Mouse (Mus musculus): ENCODE data around the gene Gm10647.
"Not testable (repeated sequence)": the region's sequence is repeated elsewhere in the genome, so short reads cannot be mapped to it uniquely, and the experiment has no call there.

The Gm10647 gene

DNA sequence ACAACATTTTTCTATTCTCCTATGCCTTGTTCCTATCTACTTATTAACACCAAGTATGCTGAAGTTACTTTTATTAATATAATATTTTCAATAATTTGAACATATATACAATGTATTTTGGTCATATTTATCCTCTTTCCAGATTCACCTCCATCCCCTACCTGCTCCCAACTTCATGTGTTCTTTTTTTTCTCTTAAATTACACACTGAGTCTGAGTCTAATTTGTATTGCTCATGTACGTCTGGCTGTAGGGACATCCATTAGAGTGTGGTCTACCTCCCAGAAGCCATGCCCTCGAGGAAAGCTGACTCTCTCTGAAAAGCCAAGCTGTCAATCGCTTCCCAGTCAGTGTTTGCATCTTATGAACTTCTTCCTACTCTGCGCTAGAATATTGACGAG, at the start of gene Gm10647:
Gene Gm10647 (plus strand): TSS at position 301 of the 400 bp plus-strand sequence.
- DNase-seq = no peak

DNA sequence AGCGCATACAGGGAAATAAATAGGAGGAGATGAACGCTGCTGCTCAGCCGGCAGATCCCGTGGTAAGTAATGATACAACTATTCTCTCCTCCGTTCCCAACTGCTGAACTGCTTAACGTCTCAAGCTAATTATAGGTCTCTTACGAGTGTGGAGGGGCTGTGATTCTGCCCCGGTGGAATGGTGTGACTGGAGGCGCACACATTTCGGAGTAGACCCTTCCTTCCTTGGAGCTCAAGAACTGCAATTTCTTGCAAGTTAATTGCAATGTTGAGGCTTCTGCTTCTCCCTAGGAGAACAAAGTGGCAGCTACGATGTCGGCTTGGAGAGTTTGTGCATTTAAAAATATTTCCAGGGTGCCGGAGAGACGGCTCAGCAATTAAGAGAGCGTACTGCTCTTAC, 48.4 kb upstream of the Gm10647 start:
- DNase-seq = no peak

DNA sequence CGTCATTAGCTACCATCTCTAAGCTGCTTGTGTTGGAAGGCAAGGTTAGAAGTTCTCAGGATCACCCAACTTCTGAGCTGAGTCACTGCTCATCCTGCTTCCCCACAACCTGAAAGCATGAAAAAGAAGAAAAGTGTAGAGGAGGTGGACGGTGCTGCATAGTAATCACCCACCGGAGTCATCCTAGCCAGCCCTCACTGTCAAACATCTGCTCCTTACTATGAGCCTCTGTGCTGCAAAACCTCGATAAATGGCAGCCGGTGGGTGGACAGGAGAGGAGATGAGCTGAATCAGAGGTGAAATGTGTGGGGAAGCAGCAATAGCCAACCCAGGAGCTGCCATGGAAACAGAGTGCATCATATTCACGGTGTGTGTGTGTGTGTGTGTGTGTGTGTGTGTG, 44.0 kb upstream of the Gm10647 start:
- DNase-seq = no peak

GRCm38 (mm10) chr9:66760991-66761390, 35.8 kb upstream of the Gm10647 start:
- no peak for DNase-seq

GRCm38 (mm10) chr9:66768721-66769120, 28.1 kb upstream of the Gm10647 start:
- no peak for DNase-seq

GRCm38 (mm10) chr9:66769275-66769674, 27.6 kb upstream of the Gm10647 start:
- DNase-seq = no peak

DNA sequence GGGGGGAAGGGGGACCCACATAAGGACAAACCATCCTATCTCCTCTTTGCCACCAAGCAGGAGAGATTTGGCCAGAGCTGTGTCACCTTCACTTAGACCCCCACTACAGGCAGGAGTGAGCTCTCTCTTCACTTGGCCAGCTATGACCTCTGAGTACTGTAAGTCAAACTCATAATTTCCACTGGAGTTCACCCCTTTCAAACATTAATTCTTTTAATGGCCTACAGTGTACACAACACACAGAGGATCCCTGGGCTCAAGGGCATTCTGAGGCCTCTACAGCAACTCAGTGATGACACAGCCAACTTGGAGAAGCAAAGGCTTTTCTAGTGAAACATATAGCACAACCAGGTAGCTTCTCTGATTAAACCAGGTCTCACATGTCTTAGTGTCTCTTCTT, 26.1 kb upstream of the Gm10647 start:
- no peak for DNase-seq

GRCm38 (mm10) chr9:66784552-66784951, 12.3 kb upstream of the Gm10647 start:
- DNase-seq = not testable (repeated sequence)

- DNase-seq = no peak
Measured at GRCm38 (mm10) chr9:66787821-66788220, 9.0 kb upstream of the Gm10647 start.

DNA sequence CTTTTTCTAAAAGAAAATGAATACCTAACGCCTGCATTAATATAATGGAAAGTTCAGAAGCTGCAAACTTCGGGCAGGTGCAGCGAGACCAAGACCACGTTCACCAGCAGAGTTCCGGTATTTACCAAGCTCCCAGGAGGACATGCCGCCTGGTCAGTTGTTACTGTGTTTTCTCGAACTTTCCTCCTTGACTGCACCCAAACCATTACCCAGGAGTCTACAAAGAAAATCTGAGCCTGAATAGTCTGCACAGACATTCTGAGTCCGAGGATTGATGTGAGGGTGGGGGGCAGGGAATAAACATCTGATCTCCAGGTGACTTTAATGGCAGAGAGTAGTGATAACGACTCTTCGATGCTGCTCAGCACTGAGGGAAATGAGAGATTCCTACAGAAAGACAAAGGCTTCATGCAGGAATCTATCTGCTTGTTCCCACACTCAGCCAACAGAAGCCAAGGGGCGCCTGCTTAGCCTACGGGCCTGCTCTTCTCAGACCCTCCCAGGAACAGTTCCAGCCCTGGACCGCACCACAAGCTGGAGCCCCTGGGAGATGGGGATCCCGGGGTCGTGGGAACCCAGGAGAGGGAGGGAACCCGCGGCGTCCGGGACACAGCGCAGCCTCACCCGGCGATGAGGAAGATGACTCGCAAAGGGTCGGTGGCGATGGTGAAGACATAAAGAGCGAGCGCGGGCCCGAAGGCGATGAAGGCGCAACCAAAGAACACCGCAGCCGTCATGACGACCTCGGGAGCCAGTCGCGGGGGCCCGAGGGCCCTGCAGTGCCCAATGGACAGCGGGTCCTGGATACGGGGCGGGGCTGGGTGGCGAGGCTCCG, 2.0 kb upstream of the Gm10647 start:
- DNase-seq = no peak

DNA sequence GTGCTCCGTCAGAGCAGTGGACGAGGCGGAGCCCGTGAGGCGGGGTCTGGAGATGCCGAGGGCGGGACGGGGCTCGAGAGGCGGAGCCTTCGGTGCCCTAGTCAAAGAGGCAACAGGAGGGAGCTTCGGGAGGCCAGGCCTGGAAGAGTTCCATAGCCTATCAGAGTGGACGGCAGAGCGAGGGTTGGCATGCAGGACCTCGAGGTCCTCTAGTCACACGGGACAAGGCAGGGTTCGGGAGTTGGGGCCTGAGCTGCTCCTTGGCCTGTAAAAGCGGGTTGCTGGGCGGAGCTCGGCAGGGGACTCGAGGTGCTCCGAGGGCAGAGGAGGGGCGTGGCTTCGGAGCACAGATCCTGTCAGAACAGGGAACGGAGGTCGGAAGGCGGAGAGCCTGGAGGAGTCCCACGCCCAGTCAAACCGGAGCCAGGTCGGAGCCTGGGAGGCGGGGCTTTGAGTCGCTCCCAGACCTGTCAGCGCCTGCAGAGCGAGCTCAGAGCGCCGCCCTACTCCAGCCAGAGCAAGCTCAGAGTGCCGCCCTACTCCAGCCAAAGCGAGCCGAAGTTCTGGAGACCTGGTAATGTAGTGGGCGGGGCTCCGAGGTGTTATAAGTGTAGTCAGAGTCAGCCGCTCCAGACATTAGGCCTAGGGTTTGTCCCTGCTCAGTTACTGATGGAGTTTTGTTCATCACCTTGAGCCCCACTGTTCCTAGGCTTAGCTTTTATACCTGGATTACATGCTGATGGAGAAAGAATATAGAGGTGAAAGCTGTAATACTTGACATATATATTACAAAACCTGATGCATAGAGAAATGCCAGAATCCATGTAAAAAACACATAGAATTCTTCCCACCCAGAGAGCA, 1.1 kb upstream of the Gm10647 start, which contains the start of gene Aph1b:
Gene Aph1b (minus strand): TSS at position 27 of the 861 bp plus-strand sequence.
- DNase-seq = peak; percentile 88 to 92

GRCm38 (mm10) chr9:66801947-66802346, 5.1 kb downstream of the Gm10647 start:
- no peak for DNase-seq

DNA sequence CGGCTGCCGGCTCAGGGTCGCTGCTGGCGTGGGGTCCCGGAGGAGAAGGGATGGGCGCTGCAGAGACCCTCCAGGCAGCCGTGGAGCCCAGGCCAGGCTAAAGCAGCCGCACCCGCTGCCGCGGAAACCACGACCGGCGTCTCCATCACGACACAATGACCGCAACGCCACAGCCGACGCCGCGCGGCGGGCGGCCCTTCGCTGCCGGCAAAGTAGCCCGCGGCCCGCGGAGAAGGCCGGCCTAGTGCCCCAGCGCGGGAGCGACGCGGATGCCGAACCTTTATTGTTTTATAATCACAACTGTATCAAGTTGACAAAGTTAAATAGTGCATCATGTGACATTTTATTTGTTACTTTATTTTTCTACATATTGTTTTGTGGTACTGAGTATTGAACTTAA, 9.1 kb downstream of the Gm10647 start:
- DNase-seq = not testable (repeated sequence)

- DNase-seq = no peak
Measured at GRCm38 (mm10) chr9:66813392-66813791, 16.6 kb downstream of the Gm10647 start.

DNA sequence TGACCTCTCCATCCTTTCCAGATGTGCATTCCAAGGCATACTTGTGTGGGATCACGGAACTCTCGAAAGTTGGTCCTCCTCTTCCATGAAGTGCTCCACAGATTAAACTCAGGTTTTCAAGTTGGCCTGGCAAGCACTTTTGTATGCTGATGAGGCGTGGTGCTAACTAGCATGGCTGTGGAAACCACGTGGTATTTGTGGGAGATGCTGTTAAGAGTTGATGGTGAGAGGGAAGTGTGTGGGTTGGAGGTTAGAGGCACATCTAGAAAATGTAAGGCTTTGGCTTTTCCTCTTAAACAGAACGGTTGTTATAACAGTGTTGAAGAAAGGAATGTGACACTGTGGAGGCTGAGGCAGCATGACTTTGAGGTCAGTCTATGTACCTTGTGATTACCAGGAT, 24.2 kb downstream of the Gm10647 start:
- no peak for DNase-seq

- DNase-seq = not testable (repeated sequence)
Measured at GRCm38 (mm10) chr9:66822255-66822654, 25.4 kb downstream of the Gm10647 start.

GRCm38 (mm10) chr9:66825990-66826389, 29.2 kb downstream of the Gm10647 start:
- no peak for DNase-seq

DNA sequence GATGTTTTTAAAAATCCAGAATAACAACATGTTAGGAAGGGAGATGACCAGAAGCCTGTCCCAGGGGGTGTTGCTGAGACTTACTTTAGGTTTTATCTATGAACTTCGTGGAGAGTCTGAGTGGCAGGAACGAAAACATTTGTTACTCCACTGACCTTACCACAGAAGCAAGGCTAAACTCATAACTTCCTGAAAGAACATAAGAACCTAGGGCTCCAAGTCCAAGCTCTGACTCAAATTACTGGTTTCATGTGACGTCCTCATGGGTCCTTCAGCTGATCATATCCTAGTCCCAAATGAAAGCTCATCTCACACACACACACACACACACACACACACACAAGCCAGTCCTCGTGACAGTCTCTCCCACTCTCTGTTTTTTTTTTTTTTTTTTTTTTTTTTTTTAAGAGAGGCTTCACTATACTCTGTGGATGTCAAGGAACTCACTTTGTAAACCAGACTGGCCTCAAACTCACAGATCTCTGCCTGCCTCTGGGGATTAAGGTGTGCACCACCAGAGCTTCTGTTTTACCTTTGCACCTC, 35.6 kb downstream of the Gm10647 start:
- no peak for DNase-seq

- DNase-seq = no peak
Measured at GRCm38 (mm10) chr9:66833851-66834250, 37.0 kb downstream of the Gm10647 start.

GRCm38 (mm10) chr9:66834318-66835096, 37.7 kb downstream of the Gm10647 start, which contains the start of gene Aph1c:
Gene Aph1c, minus strand, starts transcription at chr9:66834726.
- peak; percentile 98 to 99 for DNase-seq

DNA sequence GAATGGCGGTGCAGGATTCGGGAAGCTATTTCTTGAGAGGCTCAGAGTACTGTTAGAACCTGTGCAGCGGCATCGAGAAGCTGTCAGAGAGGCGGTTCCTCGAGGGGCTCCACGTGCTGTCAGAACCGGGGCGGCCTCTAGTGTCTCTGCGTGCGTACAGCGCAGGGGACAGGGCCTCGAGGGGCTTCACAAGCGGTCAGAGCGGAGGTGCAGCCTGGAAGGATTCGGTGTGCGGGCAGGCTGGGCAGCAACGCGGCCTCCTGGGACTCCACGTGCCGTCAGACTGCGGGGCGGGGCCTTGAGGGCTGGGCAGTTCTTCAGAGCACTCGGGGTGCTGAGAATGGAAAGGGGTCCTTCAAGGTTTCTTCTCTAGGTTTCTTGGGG, 38.2 kb downstream of the Gm10647 start:
- no peak for DNase-seq

- no peak for DNase-seq
Measured at GRCm38 (mm10) chr9:66846822-66847221, 50.0 kb downstream of the Gm10647 start.
